Mouse (Mus musculus) embryonic facial prominence, embryonic 11.5 days (tissue): ENCODE data around the gene Pla2g5. TPM values are rescaled to one million over a fixed set of nuclear protein-coding genes. Genes with fewer than 3 reads are reported as not detected.
A peak's percentile ranks its signal among the peaks of the same experiment; 100 is the strongest.

Experiments
- ATAC-seq: fragments of 200-750 bp; cut with Nextera tagmentation; replicated peaks from 2 replicates; pipeline ENCODE4 v1.8.0; 2017; ENCODE audit warnings: low read depth; ENCODE audit not compliant: insufficient number of reproducible peaks, low FRiP score, low TSS enrichment
- DNase-seq: peaks from one replicate; pipeline ENCODE4 v3.0.0-alpha.2; 2015; ENCODE audit warnings: low spot score
- H3K27ac ChIP-seq: fragments of 300-500 bp; sonication (generic); replicated peaks from 2 replicates; pipeline ENCODE4 v1.5.1; 2014; ENCODE audit warnings: mild to moderate bottlenecking, low read depth, low read length, control low read depth
- H3K27me3 ChIP-seq: fragments of 300-500 bp; sonication (generic); 2 replicates; pipeline ENCODE4 v1.6.1; 2014; ENCODE audit warnings: mild to moderate bottlenecking, low read length, moderate library complexity, mixed read lengths; ENCODE audit not compliant: control insufficient read depth, insufficient read depth
- H3K36me3 ChIP-seq: fragments of 300-500 bp; sonication (generic); replicated peaks from 2 replicates; pipeline ENCODE4 v1.6.1; 2014; ENCODE audit warnings: low read depth, mild to moderate bottlenecking, low read length, moderate library complexity, mixed read lengths; ENCODE audit not compliant: control insufficient read depth, insufficient read depth
- H3K4me1 ChIP-seq: fragments of 300-500 bp; sonication (generic); 2 replicates; pipeline ENCODE4 v1.6.1; 2014; ENCODE audit warnings: low read length, mixed read lengths; ENCODE audit not compliant: control insufficient read depth, insufficient read depth
- H3K4me2 ChIP-seq: fragments of 300-500 bp; sonication (generic); 2 replicates; pipeline ENCODE4 v1.6.1; 2014; ENCODE audit warnings: low read depth, mild to moderate bottlenecking, control low read depth, low read length, moderate library complexity
- H3K4me3 ChIP-seq: fragments of 300-500 bp; sonication (generic); 2 replicates; pipeline ENCODE4 v1.5.1; 2014; ENCODE audit warnings: low read depth, low read length, control low read depth
- H3K9ac ChIP-seq: fragments of 300-500 bp; sonication (generic); replicated peaks from 2 replicates; pipeline ENCODE4 v1.6.1; 2014; ENCODE audit warnings: mild to moderate bottlenecking, control low read depth, low read length
- H3K9me3 ChIP-seq: fragments of 300-500 bp; sonication (generic); replicated peaks from 2 replicates; pipeline ENCODE4 v1.6.1; 2016; ENCODE audit warnings: mild to moderate bottlenecking, low read length, inconsistent platforms, mixed read lengths; ENCODE audit not compliant: control insufficient read depth
- WGBS: fragments of 180-500 bp; shearing (Covaris S2); extraction: QIAGEN DNeasy Blood & Tissue Kit; methylation state at CpG from one replicate; pipeline ENCODE4 v1.1.7; 2014; 5-methylcytosine and 5-hydroxymethylcytosine counted together
- polyA plus RNA-seq: library from polyadenylated mRNA; unstranded; fragments of >200 nt; fragmentation: Nextera tagmentation; extraction: Ambion mirVana; gene quantifications from 2 replicates; pipeline ENCODE4 v1.2.1, GENCODE M21; 2014

Gene Pla2g5
- polyA plus RNA-seq, 1 experiment from 2014 or later = 0.87 TPM

- ATAC-seq (no peak), DNase-seq (peak; percentile 16)
- Histone ChIP-seq H3K4me2 (no peak overlapping the region), H3K27me3 (no peaks in the 10 kb centered on the region), H3K36me3 (no peaks in the 10 kb centered on the region), H3K27ac (no peak overlapping the region), H3K9me3 (no peaks in the 10 kb centered on the region), H3K4me3 (no peak overlapping the region), H3K4me1 (no peaks in the 10 kb centered on the region), H3K9ac (no peak overlapping the region)
- 38% methylated on average over 8 of the region's 8 CpGs for WGBS
These were observed 5.4 kb upstream of the Pla2g5 start for GRCm38 (mm10) chr4:138868666-138869065.

DNA sequence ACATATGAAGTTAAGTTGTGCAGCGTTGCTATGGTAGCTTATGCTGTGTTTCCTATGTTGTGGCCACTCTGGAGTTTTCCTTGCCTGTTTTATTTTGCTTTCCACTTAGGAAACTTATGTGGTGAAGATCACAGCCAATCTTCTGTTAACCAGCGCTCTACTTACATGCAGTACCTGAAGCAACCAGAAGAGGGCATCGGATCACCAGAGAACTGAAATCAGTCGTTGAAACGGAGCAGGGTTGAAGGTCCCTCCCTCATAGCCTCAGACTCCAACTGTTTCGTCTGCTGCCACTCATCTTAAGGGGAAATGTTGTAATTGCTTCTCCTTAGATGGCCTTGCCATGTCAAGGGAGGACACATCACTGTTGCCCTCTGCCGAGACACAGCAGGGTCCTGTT is 3.1 kb upstream of the Pla2g5 start:
- Histone ChIP-seq H3K4me3 (no peak overlapping the region), H3K4me1 (no peaks in the 10 kb centered on the region), H3K27me3 (no peaks in the 10 kb centered on the region), H3K9me3 (no peaks in the 10 kb centered on the region), H3K9ac (no peak overlapping the region), H3K36me3 (no peaks in the 10 kb centered on the region), H3K4me2 (no peak overlapping the region), H3K27ac (no peak overlapping the region)
- DNase-seq (peak; percentile 84), ATAC-seq (no peak)
- 13% methylated on average over 7 of the region's 7 CpGs for WGBS

DNA sequence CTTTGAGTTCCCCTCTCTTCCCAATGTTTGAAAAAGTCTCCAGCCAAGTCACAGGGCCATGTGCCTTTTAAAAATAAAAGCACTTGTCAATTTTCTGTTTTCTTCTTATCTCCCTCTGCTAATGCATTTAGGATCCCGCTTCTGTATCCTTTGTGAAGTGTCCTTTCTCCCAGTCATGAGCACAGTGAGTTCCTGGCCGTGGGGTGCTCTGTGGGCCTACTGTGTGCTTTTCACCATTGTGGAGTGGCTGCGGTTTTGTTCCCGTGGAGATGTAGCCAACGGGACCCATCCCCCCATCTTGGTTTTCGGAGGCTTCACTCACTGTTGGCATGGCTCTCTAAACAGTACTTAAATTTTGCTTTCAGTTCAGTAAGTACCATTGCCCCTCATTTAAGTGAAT is 2.7 kb upstream of the Pla2g5 start:
- no peak overlapping the region for H3K4me3 ChIP-seq
- H3K36me3 ChIP-seq = no peaks in the 10 kb centered on the region
- no peak for ATAC-seq
- H3K9me3 ChIP-seq = no peaks in the 10 kb centered on the region
- DNase-seq = no peak
- no peaks in the 10 kb centered on the region for H3K4me1 ChIP-seq
- H3K27me3 ChIP-seq = no peaks in the 10 kb centered on the region
- H3K27ac ChIP-seq = no peak overlapping the region
- H3K9ac ChIP-seq = no peak overlapping the region
- WGBS = 71% methylated on average over 6 of the region's 6 CpGs
- H3K4me2 ChIP-seq = no peak overlapping the region

- Histone ChIP-seq H3K4me3 (no peak overlapping the region), H3K27me3 (no peaks in the 10 kb centered on the region), H3K9ac (no peak overlapping the region), H3K27ac (no peak overlapping the region), H3K4me1 (no peaks in the 10 kb centered on the region), H3K36me3 (no peaks in the 10 kb centered on the region), H3K4me2 (no peak overlapping the region), H3K9me3 (no peaks in the 10 kb centered on the region)
- DNase-seq = no peak
- no peak for ATAC-seq
- WGBS = 30% methylated on average over 5 of the region's 5 CpGs
These were observed 1.8 kb upstream of the Pla2g5 start for GRCm38 (mm10) chr4:138865092-138865491.

GRCm38 (mm10) chr4:138859728-138860127 is 3.6 kb downstream of the Pla2g5 start:
- Histone ChIP-seq H3K9ac (no peak overlapping the region), H3K27me3 (no peaks in the 10 kb centered on the region; the same call in 1 of the 2 replicates), H3K4me1 (no peaks in the 10 kb centered on the region), H3K4me2 (peak overlapping the region; percentile 26), H3K36me3 (no peaks in the 10 kb centered on the region), H3K27ac (no peak overlapping the region), H3K9me3 (no peaks in the 10 kb centered on the region), H3K4me3 (peak overlapping the region; percentile 22; the same call in 1 of the 2 replicates)
- peak; percentile 75 for ATAC-seq
- WGBS = 7% methylated on average over 13 of the region's 13 CpGs
- peak; percentile 89 for DNase-seq

- DNase-seq (peak; percentile 72), ATAC-seq (no peak)
- Histone ChIP-seq H3K27ac (no peak overlapping the region), H3K36me3 (no peaks in the 10 kb centered on the region), H3K4me3 (no peak overlapping the region), H3K9ac (no peak overlapping the region), H3K4me2 (peak overlapping the region; percentile 26), H3K9me3 (no peaks in the 10 kb centered on the region), H3K4me1 (no peaks in the 10 kb centered on the region), H3K27me3 (no peaks in the 10 kb centered on the region; the same call in 1 of the 2 replicates)
- 17% methylated on average over 9 of the region's 9 CpGs for WGBS
These were observed 4.0 kb downstream of the Pla2g5 start for GRCm38 (mm10) chr4:138859245-138859644.

GRCm38 (mm10) chr4:138858446-138858845 is 4.8 kb downstream of the Pla2g5 start:
- Histone ChIP-seq H3K4me3 (no peak overlapping the region), H3K9ac (no peak overlapping the region), H3K27ac (no peak overlapping the region), H3K9me3 (no peaks in the 10 kb centered on the region), H3K27me3 (no peaks in the 10 kb centered on the region; the same call in 1 of the 2 replicates), H3K4me1 (no peaks in the 10 kb centered on the region), H3K36me3 (no peaks in the 10 kb centered on the region), H3K4me2 (no peak overlapping the region)
- WGBS = 81% methylated on average over 15 of the region's 15 CpGs
- ATAC-seq (no peak), DNase-seq (no peak)

- WGBS = 86% methylated on average over 10 of the region's 10 CpGs
- ATAC-seq = no peak
These were observed 5.7 kb downstream of the Pla2g5 start for GRCm38 (mm10) chr4:138857576-138857975.

More at GRCm38 (mm10) chr4:138857576-138857975, 5.7 kb downstream of the Pla2g5 start:
- Histone ChIP-seq H3K9ac (no peak overlapping the region), H3K36me3 (no peaks in the 10 kb centered on the region), H3K27me3 (no peaks in the 10 kb centered on the region; the same call in 1 of the 2 replicates), H3K4me1 (no peaks in the 10 kb centered on the region), H3K9me3 (no peaks in the 10 kb centered on the region), H3K4me3 (no peak overlapping the region), H3K27ac (no peak overlapping the region), H3K4me2 (no peak overlapping the region)
- no peak for DNase-seq
